Mouse (Mus musculus) kidney, adult 2 months (tissue): ENCODE measurements around the gene Zfp800.

Experiments
- CTCF ChIP-seq: fragments of 200-500 bp; conservative IDR thresholded peaks from 2 replicates; pipeline ENCODE4 v1.5.1; 2011; ENCODE audit warnings: low read depth, mild to moderate bottlenecking, control low read depth, low read length, moderate library complexity, mixed read lengths; ENCODE audit not compliant: insufficient read depth, insufficient read length
- POLR2A ChIP-seq: fragments of 200-500 bp; IDR thresholded peaks from one replicate; pipeline ENCODE4 v1.6.1; 2011; ENCODE audit warnings: low read depth, low read length, control low read depth

DNA sequence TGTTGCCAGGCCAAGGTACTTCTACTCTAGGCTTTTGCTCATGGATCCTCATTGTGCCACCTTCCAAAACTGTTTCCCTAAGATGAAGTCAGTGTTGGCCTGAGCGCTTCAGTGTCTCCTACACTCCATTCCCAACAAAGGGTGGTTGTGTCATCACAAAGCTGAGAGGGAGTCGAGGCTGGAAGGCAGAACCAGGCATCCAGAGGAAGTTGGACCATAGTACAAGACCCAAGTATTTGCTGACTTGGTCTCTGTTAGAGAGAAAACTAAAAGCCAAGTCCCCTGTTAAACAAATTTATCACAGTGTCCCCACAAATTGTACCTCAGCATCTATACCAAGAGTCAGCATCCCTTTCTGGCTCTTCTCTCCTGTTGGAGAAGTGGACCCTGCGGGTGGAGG, 30.5 kb upstream of the Zfp800 start, which contains the start of gene Gcc1:
- TF ChIP-seq CTCF (no peak), POLR2A (no peak)
